Mouse (Mus musculus) C2C12 (cell line): Measurements from ENCODE around the gene Cyp4f40. TPM values are rescaled to one million over a fixed set of nuclear protein-coding genes. Genes with fewer than 3 reads are reported as not detected.

Experiments
- polyA plus RNA-seq: library from polyadenylated mRNA; unstranded; fragments of >200 nt; fragmentation: generic; extraction: Trizol; gene quantifications from one replicate; pipeline ENCODE4 v1.2.1, GENCODE M21; 2012; ENCODE audit warnings: missing spikeins

Cyp4f40 gene
- polyA plus RNA-seq, 1 experiment = 0.13 TPM

Other genes starting within 250 kb of the Cyp4f40 start
- gene Pglyrp2, start 234.7 kb upstream of the Cyp4f40 start, polyA plus RNA-seq = not detected
- gene Cyp4f39, start 206.2 kb upstream of the Cyp4f40 start, polyA plus RNA-seq = 0.02 TPM
- 1.3 TPM for gene Cyp4f17, start 152.8 kb upstream of the Cyp4f40 start, polyA plus RNA-seq
- 19.6 TPM for gene Cyp4f16, start 122.3 kb upstream of the Cyp4f40 start, polyA plus RNA-seq
- gene Cyp4f37, start 37.6 kb upstream of the Cyp4f40 start, polyA plus RNA-seq = not detected
- not detected for gene Cyp4f15, start 26.7 kb downstream of the Cyp4f40 start, polyA plus RNA-seq
- gene Zfp871, start 129.4 kb downstream of the Cyp4f40 start, polyA plus RNA-seq = 2.0 TPM
- 0.01 TPM for gene Zfp811, start 151.0 kb downstream of the Cyp4f40 start, polyA plus RNA-seq
- 1.3 TPM for gene Zfp799, start 171.4 kb downstream of the Cyp4f40 start, polyA plus RNA-seq
- gene Zfp870, start 232.7 kb downstream of the Cyp4f40 start, polyA plus RNA-seq = 0.99 TPM